Mouse (Mus musculus): ENCODE measurements around the gene Hes5.

- TF ChIP-seq CTCF (IDR thresholded peaks at IDR 0.05; ENCODE audit: borderline replicate concordance, extremely low read depth, insufficient read depth, insufficient read length) (no peak), POLR2A (IDR thresholded peaks at IDR 0.05; ENCODE audit: borderline replicate concordance, extremely low read depth, insufficient read depth, insufficient read length, poor library complexity, severe bottlenecking) (no peak)
Observed at GRCm38 (mm10) chr4:154963190-154963836, 2.6 kb downstream of the Hes5 start.
